Mouse (Mus musculus) liver, postnatal 0 days (tissue): ENCODE measurements around the gene Agrp.

Experiments
- CTCF ChIP-seq: sonication (generic); IDR thresholded peaks from 2 replicates; pipeline ENCODE4 v1.5.1; 2016; ENCODE audit warnings: antibody characterized with exemption, low read depth
- EP300 ChIP-seq: IDR thresholded peaks from 2 replicates; pipeline ENCODE4 v1.6.1; 2016; ENCODE audit warnings: antibody characterized with exemption, low read depth, mild to moderate bottlenecking

DNA sequence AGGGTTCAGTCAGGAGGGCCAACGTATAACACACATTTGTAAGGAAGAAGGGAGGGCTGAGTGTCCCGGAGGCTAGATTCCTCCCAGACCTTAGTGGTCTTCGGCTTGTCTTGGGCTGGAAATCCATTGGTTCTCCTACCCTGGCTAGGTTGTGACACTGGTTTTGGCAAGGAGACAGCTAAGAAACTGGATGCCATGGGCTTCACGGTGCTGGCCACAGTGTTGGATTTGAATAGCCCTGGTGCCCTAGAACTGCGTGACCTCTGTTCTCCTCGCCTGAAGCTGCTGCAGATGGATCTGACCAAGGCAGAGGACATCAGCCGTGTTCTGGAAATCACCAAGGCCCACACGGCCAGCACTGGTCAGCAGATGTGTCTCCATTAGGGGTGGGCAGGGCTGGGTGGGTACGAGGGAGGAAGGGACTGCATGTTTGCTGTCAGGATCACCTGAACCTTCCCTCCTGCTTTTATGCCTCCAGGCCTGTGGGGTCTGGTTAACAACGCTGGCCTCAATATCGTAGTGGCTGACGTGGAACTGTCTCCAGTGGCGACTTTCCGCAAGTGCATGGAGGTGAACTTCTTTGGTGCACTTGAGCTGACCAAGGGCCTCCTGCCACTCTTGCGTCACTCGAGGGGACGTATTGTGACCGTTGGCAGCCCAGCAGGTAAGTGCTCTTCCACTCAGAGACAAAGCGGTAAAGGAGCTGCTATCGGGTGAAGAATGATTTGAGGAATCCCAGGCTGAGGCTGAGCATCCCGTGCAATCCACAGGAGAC, 115.0 kb downstream of the Agrp start:
- TF ChIP-seq CTCF (no peak), EP300 (no peak)
